Mouse (Mus musculus): ENCODE results near the gene Gm10295. TPM values are rescaled to one million over a fixed set of nuclear protein-coding genes. Genes with fewer than 3 reads are reported as not detected.

The Gm10295 gene
- not detected in 2 replicates for polyA plus RNA-seq (2012; rRNA removed; ENCODE audit: low replicate concordance)

DNA sequence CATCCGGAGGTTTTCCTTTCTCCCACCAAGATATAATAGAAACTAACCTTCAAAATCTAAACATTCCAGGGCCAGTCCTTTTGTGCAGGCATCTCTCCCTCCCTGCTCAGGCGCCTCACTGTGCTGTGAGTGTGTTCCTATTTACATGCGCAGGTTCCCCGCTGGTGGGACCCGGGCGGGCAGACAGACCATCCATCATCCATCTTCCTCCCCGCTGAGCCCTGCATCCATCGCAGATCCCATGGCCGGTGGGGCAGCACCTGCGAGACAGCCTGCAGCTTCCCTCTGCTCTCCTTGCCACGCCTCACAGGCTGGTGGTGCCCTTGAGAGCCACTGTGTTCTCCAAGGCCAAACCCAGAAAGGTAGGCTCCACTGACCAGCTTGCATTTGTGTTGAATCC lies at the start of gene Gm10295:
TSS of gene Gm10295 (minus strand) at position 122 of the 400 bp plus-strand sequence.

